Mouse (Mus musculus) c-Kit-negative CD71-positive TER-119-positive erythroid progenitor cells, embryonic 14.5 days (primary cell): Measurements from ENCODE around the gene Olfr586.

Experiments used
- DNase-seq: peaks from one replicate; pipeline ENCODE4 v3.0.0-alpha.2; 2013; ENCODE audit warnings: low read depth, low spot score

Gene Olfr586

GRCm38 (mm10) chr7:103125538-103125937 lies at the start of gene Olfr586:
Gene Olfr586, minus strand, starts transcription at chr7:103125638.
- DNase-seq, result no peak

DNA sequence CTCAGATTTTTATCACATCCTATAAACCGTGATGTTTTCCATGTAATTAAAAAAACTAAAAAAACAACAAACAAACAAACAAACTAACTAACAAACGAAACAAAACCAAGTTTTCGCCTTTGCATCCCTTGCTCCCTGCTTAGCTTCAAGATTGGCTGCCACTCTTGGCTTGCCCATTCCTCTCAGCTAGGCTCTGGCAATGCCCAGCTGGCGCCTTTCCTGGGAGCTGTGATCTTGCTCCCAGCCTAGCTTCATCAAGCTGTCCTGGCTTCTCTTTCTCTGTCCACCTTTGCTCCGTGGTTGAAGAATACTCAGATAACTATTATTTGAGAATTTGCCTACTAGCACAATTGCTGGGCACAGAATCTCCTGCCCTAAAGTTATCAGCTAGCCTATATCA lies 44.3 kb upstream of the Olfr586 start:
- DNase-seq, result no peak

- DNase-seq, result no peak
These were observed 30.8 kb upstream of the Olfr586 start, which contains the start of gene Olfr589 for GRCm38 (mm10) chr7:103156256-103156655. Gene Olfr589, minus strand, starts transcription at chr7:103156356.

GRCm38 (mm10) chr7:103140579-103140978 lies 15.1 kb upstream of the Olfr586 start, which contains the start of gene Olfr588-ps1:
Gene Olfr588-ps1, plus strand, starts transcription at chr7:103140879.
- DNase-seq, result no peak

DNA sequence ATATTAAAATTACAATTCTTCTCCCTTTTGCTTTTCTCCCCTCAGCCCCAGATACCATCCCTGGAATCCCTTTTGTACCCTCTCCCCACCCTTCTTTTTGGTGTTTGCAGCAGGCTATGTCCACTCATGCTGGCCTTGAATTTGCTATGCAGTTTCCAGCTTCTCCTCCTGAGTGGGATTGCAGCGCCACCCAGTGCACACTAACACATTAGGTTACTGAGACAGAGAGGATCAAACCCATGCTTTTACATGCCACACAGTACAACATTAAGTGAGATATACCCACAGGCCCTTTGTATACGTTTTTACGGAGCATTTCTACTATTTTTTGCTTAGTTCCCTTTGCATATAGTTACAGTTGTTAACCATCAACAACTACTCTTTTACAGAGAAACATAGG lies 6.0 kb downstream of the Olfr586 start:
- no peak for DNase-seq

GRCm38 (mm10) chr7:103097420-103097819 lies 28.0 kb downstream of the Olfr586 start, which contains the start of gene Olfr585:
Gene Olfr585, plus strand, starts transcription at chr7:103097720.
- no peak for DNase-seq

DNA sequence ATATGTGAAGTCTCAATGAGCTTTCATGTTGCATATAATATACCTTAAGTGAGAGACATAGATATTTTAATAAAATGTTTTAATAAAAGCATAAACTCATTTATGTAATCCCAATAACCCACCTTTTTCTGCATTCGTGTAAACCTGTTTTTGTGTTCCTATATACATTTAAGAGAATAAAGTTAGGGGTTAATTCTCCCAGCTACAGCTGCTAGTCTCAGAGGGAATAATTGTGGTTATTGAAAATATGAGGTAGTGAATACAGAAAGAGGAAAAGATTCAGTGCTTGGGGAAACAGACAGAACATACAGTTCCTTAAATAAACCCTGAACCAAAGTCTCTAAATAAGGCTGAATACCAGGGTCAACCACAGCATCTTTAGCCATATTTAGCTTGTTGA lies 43.9 kb downstream of the Olfr586 start, which contains the start of gene Olfr584:
TSS of gene Olfr584 (plus strand) at position 301 of the 400 bp plus-strand sequence.
- no peak for DNase-seq
